Mouse (Mus musculus) heart, adult 2 months (tissue): ENCODE measurements around the gene Zfp128.

Source experiments
- CTCF ChIP-seq: fragments of 200-600 bp; IDR thresholded peaks from 2 replicates; pipeline ENCODE4 v1.8.1; 2022; ENCODE audit warnings: antibody characterized with exemption, mild to moderate bottlenecking, moderate library complexity
- EP300 ChIP-seq: fragments of 200-500 bp; IDR thresholded peaks from 2 replicates; pipeline ENCODE4 v1.6.1; 2011; ENCODE audit warnings: low read depth, low read length, control low read depth; ENCODE audit not compliant: insufficient read depth

DNA sequence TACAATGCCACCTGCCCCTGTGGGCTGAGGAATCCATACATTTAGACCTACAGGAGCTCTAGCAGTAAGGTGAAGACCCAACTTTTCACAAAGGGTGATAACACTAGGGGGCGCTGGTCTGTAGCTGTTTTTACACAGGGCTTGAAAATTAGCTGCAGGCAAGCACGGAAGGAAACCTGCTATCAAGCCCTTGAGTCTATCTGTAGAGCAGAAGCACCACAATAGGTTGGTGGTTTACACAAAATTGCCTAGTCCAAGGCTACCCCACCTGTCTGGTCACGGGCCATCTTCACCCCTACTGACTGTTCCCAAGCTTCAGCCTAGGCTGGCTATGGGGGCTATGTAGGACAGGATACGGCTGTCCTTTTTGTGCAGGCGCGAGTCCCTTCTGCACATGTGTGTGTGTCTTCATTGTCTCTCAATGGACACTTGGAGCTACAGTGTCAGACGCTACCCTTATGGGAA is 28.6 kb downstream of the Zfp128 start:
- TF ChIP-seq CTCF (peak; percentile 88), EP300 (no peak)
